Mouse (Mus musculus): ENCODE results near the gene Pus10. TPM values are rescaled to one million over a fixed set of nuclear protein-coding genes. Genes with fewer than 3 reads are reported as not detected.

Gene Pus10
- polyA plus RNA-seq, 1 experiment, result 4.2 TPM

DNA sequence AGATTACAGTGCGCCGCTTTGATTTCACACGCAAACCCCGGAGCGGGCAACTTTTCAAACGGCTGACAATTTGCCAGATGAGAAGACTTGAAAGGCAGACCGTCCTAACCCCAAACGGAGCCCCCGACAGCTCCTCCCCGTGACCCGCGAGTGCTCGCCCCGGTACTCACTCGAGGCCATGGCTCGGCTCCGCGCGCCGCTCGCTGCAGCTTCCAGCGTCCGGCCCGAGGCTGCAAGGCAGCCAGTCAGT is 105.0 kb downstream of the Pus10 start:
- no peak for TF ChIP-seq GATA1 (IDR thresholded peaks at IDR 0.05; ENCODE audit: low read length)

GRCm38 (mm10) chr11:23770760-23771506 is 105.5 kb downstream of the Pus10 start, which contains the start of gene Rel:
Rel (minus strand) TSS chr11:23770970.
- TF ChIP-seq GATA1 (IDR thresholded peaks at IDR 0.05; ENCODE audit: low read length), result no peak

DNA sequence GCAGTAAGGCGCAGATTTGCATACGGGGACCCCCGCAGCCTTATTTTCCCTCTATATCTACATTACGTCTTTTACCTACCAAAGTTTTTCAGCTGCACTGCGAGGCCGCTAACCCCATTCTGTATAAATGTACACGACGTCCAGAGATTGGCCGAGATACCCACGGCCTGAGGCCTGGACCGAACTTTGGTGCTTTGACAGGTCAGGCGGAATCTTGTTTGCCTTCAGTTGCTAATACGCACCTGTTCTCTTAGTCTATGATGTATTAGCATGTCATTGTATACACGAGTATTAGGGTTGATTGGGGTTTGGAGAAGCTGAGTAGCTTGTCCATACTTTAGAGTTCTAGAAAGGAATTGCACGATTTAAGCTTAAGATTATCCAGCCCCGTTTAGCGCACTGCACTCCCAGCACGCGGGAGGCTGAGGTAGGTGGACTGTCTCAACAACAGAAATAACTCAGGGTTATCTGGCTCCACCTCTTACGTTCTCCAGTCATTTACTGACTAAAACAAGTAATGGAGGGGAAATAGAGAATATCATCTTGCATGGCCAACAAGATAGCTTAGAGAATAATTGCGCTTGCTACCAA is 106.1 kb downstream of the Pus10 start:
- TF ChIP-seq GATA1 (IDR thresholded peaks at IDR 0.05; ENCODE audit: low read length), result no peak

DNA sequence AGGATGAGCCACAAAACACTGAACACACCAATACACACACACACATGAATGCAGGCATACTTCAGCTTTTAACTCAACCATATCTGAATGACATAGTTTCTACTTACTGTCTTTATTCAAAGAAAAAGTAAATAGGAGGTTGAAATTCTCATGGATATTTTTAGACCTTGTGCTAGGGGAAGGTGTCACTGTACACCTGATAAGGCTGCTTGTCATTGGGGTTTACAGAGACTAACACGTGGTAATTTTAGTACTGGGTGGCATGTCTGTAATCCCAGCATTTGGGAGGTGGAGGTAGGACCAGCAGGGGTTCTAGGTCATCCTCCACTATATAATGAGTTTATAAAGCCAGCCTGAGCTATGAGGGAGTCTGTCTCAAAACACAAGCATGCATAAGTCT is 107.0 kb downstream of the Pus10 start:
- no peak for TF ChIP-seq GATA1 (IDR thresholded peaks at IDR 0.05; ENCODE audit: low read length)

GRCm38 (mm10) chr11:23778787-23779201 is 113.3 kb downstream of the Pus10 start:
- no peak for TF ChIP-seq GATA1 (IDR thresholded peaks at IDR 0.05; ENCODE audit: low read length)

DNA sequence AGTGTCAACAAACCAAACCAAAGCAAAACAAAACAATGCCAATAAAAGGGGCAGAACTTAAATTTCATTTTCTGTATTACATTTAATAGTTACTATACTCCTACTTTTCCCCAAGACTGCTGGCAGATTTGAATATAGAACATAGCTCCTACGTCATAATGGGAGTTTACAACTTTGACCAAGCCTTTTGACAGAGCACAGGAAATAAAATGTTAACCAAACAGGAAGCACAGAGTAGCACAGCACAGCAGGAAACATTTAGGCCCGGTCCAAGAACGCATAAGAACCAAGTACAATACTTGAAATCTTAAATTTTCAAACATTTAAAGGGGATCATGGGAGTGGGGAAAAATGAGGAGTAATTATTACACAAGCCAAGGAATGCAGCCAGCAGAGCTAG is 116.6 kb downstream of the Pus10 start:
- no peak for TF ChIP-seq GATA1 (IDR thresholded peaks at IDR 0.05; ENCODE audit: low read length)

Other genes with a start within 250 kb of the Pus10 start
- gene Ahsa2, start 167.6 kb upstream of the Pus10 start, polyA plus RNA-seq (2012), result 18.8 and 25.6 TPM in 2 replicates
- gene 1700093K21Rik, start 144.5 kb upstream of the Pus10 start, polyA plus RNA-seq (2012), result not detected in 2 replicates
- gene 0610010F05Rik, start 32.0 kb upstream of the Pus10 start, polyA plus RNA-seq (2012), result 4.6 and 9.1 TPM in 2 replicates
- 15.0 and 23.2 TPM in 2 replicates for gene Pex13, start 285 bp downstream of the Pus10 start, polyA plus RNA-seq (2012)
- gene Rel, start 105.3 kb downstream of the Pus10 start, polyA plus RNA-seq (2012), result 0.03 and 0.06 TPM in 2 replicates
- gene Papolg, start 229.6 kb downstream of the Pus10 start, polyA plus RNA-seq (2012), result 0.51 and 0.55 TPM in 2 replicates

Measured in G1E-ER4 (cell line).